Mouse (Mus musculus) neural tube, embryonic 14.5 days (tissue): ENCODE results near the gene Pifo. TPM values are rescaled to one million over a fixed set of nuclear protein-coding genes. Genes with fewer than 3 reads are reported as not detected.

ENCODE experiments used
- ATAC-seq: fragments of 200-750 bp; cut with Nextera tagmentation; 2 replicates; pipeline ENCODE4 v1.8.0; 2017; ENCODE audit warnings: low read depth, mild to moderate bottlenecking, moderate TSS enrichment, moderate library complexity
- H3K27ac ChIP-seq: fragments of 300-500 bp; sonication (generic); 2 replicates; pipeline ENCODE4 v1.5.1; 2014; ENCODE audit warnings: low read depth, mild to moderate bottlenecking, control low read depth, low read length, moderate library complexity, mixed read lengths
- H3K27me3 ChIP-seq: fragments of 300-500 bp; sonication (generic); 2 replicates; pipeline ENCODE4 v1.6.1; 2014; ENCODE audit warnings: low read length; ENCODE audit not compliant: control insufficient read depth, insufficient read depth
- H3K36me3 ChIP-seq: fragments of 300-500 bp; sonication (generic); 2 replicates; pipeline ENCODE4 v1.6.1; 2014; ENCODE audit warnings: low read length, mixed read lengths; ENCODE audit not compliant: control insufficient read depth, insufficient read depth
- H3K4me1 ChIP-seq: fragments of 300-500 bp; sonication (generic); 2 replicates; pipeline ENCODE4 v1.6.1; 2014; ENCODE audit warnings: low read length; ENCODE audit not compliant: control insufficient read depth, insufficient read depth
- H3K4me2 ChIP-seq: fragments of 300-500 bp; sonication (generic); 2 replicates; pipeline ENCODE4 v1.6.1; 2014; ENCODE audit warnings: mild to moderate bottlenecking, low read depth, low read length, control low read depth
- H3K4me3 ChIP-seq: fragments of 300-500 bp; sonication (generic); 2 replicates; pipeline ENCODE4 v1.5.1; 2014; ENCODE audit warnings: low read depth, low read length, control low read depth, mixed read lengths
- H3K9ac ChIP-seq: fragments of 300-500 bp; sonication (generic); replicated peaks from 2 replicates; pipeline ENCODE4 v1.6.1; 2014; ENCODE audit warnings: low read depth, mild to moderate bottlenecking, control low read depth, low read length, mixed read lengths
- H3K9me3 ChIP-seq: fragments of 300-500 bp; sonication (generic); 2 replicates; pipeline ENCODE4 v1.6.1; 2016; ENCODE audit warnings: low read length; ENCODE audit not compliant: control insufficient read depth
- WGBS: fragments of 180-500 bp; shearing (Covaris S2); extraction: QIAGEN DNeasy Blood & Tissue Kit; methylation state at CpG from one replicate; pipeline ENCODE4 v1.1.7; 2014; 5-methylcytosine and 5-hydroxymethylcytosine counted together
- polyA plus RNA-seq: library from polyadenylated mRNA; unstranded; fragments of >200 nt; fragmentation: Nextera tagmentation; extraction: Ambion mirVana; gene quantifications from 2 replicates; pipeline ENCODE4 v1.2.1, GENCODE M21; 2014

The Pifo gene
- polyA plus RNA-seq, 1 experiment from 2014 or later = 3.6 TPM

- Histone ChIP-seq H3K9me3 (no peaks in the 10 kb centered on the region), H3K27ac (peak overlapping the region; percentile 61; the same call in 1 of the 2 replicates), H3K27me3 (no peaks in the 10 kb centered on the region), H3K36me3 (peaks cover 32% of the 10 kb centered on the region), H3K9ac (peak overlapping the region; percentile 89), H3K4me1 (peaks cover 25% of the 10 kb centered on the region; the same call in 1 of the 2 replicates), H3K4me2 (peak overlapping the region; percentile 83), H3K4me3 (peak overlapping the region; percentile 88)
- peak; percentile 77; the same call in 1 of the 2 replicates for ATAC-seq
- WGBS = under 1% methylated on average over 26 of the region's 26 CpGs
Measured at GRCm38 (mm10) chr3:105959585-105959984, 54.9 kb downstream of the Pifo start.

DNA sequence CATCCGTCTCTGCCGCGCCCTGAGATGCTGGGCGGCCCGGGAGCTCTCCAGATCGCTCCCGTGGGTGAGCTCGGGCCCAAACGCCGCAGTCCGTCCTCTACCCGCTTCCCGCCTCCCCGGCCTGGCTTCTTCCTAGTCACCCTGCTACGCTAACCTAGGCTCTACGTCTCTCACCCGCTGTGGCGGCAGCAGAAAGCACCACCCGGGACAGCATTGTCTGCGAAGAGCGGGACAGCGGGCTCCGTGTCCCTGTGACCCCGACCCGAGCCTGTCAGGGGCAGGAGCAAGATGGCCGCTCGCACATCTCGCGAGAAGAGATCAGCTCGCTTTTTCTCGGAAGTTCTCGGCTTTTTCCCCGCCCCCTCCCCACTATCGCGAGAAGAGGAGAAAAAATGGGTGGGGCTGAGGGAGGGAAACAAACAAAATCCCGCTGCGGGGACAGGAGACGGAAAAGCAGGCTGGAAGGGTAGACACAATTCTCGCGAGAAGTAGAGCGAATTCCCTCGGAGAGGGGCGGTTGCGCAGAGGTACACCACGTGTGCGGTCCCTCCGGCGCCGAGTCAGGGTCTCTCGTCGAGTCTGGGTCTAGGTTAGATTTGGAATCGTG is 55.4 kb downstream of the Pifo start, which contains the start of gene Wdr77:
Gene Wdr77, plus strand, starts transcription at position 396 of the 607 bp plus-strand sequence.
- Histone ChIP-seq H3K4me3 (peak within 1 kb of the TSS; percentile 88), H3K4me2 (peak within 1 kb of the TSS; percentile 83), H3K9me3 (no peaks in the 10 kb centered on the region), H3K36me3 (peaks cover 34% of the 10 kb centered on the region), H3K27me3 (no peaks in the 10 kb centered on the region), H3K9ac (peak within 1 kb of the TSS; percentile 92), H3K4me1 (peaks cover 25% of the 10 kb centered on the region; the same call in 1 of the 2 replicates), H3K27ac (peak within 1 kb of the TSS; percentile 80)
- under 1% methylated on average over 51 of the region's 52 CpGs for WGBS
- ATAC-seq = peak; percentile 98

GRCm38 (mm10) chr3:105958204-105958603 is 56.2 kb downstream of the Pifo start:
- ATAC-seq = no peak
- no peak overlapping the region; the same call in 1 of the 2 replicates for H3K27ac ChIP-seq
- H3K9ac ChIP-seq = peak overlapping the region; percentile 92
- H3K4me2 ChIP-seq = peak overlapping the region; percentile 71
- WGBS = 45% methylated on average over 5 of the region's 5 CpGs
- H3K4me3 ChIP-seq = peak overlapping the region; percentile 88
- H3K27me3 ChIP-seq = no peaks in the 10 kb centered on the region
- H3K9me3 ChIP-seq = no peaks in the 10 kb centered on the region
- H3K4me1 ChIP-seq = peaks cover 25% of the 10 kb centered on the region; the same call in 1 of the 2 replicates
- H3K36me3 ChIP-seq = peaks cover 32% of the 10 kb centered on the region

DNA sequence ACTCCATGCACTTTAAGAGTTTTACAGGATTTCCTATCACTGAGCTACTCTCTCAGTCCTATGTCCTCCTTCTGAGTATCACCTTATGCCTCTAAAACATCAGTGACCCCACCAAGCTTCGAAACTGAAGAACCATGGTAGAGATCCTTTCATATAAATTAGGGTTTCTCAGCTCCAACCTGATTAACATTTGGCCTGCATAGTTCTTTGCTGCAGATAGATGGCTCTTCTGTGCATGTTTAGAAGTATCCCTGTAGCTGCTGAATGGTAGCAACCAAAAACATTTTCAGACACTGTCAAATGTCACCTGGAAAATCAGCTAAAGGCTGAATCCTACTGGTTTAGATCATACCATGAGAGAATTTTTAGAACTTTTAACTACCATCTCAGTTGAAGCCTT is 57.2 kb downstream of the Pifo start:
- ATAC-seq = no peak
- no peak overlapping the region for H3K4me3 ChIP-seq
- no peaks in the 10 kb centered on the region for H3K27me3 ChIP-seq
- no peaks in the 10 kb centered on the region for H3K9me3 ChIP-seq
- no peak overlapping the region for H3K9ac ChIP-seq
- peaks cover 31% of the 10 kb centered on the region for H3K36me3 ChIP-seq
- H3K4me1 ChIP-seq = peaks cover 25% of the 10 kb centered on the region; the same call in 1 of the 2 replicates
- WGBS = 80% methylated on average over 1 of the region's 1 CpGs
- no peak overlapping the region for H3K27ac ChIP-seq
- peak overlapping the region; percentile 71 for H3K4me2 ChIP-seq

DNA sequence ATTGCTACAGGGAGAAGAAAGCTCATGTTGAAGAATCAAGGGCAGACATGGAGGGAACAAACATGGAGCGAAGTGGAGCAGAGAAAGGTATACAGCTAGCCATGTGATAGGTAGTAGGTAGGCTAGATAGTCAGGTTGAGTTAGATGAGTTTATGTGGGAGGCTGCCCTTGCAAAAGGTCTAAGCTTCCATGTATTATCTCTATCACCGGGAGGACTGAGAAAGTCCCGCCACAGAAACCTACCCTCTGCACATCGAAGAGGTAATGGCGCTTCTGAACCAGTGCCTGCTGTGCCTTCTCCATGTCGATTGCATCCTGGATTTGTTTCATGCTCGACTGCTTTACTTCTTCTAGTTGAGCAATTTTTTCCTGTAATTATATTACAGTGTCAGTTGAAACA is 63.1 kb downstream of the Pifo start:
- no peaks in the 10 kb centered on the region for H3K27me3 ChIP-seq
- H3K4me2 ChIP-seq = no peak overlapping the region
- WGBS = 93% methylated on average over 7 of the region's 7 CpGs
- no peak for ATAC-seq
- H3K4me3 ChIP-seq = no peak overlapping the region
- peaks cover 58% of the 10 kb centered on the region for H3K36me3 ChIP-seq
- H3K9ac ChIP-seq = no peak overlapping the region
- no peaks in the 10 kb centered on the region for H3K9me3 ChIP-seq
- H3K4me1 ChIP-seq = no peaks in the 10 kb centered on the region
- no peak overlapping the region for H3K27ac ChIP-seq

Other genes starting within 250 kb of the Pifo start
- 62.8 and 67.5 TPM in 2 replicates for gene Rap1a, start 213.3 kb downstream of the Pifo start, polyA plus RNA-seq
- gene Adora3, start 143.8 kb downstream of the Pifo start, polyA plus RNA-seq = 0.15 and 0.44 TPM in 2 replicates
- 0.23 TPM in 1 of 2 replicates, not detected in the other for gene Tmigd3, start 143.7 kb downstream of the Pifo start, polyA plus RNA-seq
- gene I830077J02Rik, start 82.0 kb downstream of the Pifo start, polyA plus RNA-seq = 0.37 and 0.46 TPM in 2 replicates
- gene Wdr77, start 55.3 kb downstream of the Pifo start, polyA plus RNA-seq = 89.6 and 91.4 TPM in 2 replicates
- gene Atp5f1, start 54.5 kb downstream of the Pifo start, polyA plus RNA-seq = 594 and 601 TPM in 2 replicates
- gene Ovgp1, start 40.9 kb downstream of the Pifo start, polyA plus RNA-seq = 5.9 and 7.0 TPM in 2 replicates
- not detected in 2 replicates for gene Chil5, start 18.2 kb upstream of the Pifo start, polyA plus RNA-seq
- 0.79 and 1.4 TPM in 2 replicates for gene Chia1, start 98.6 kb upstream of the Pifo start, polyA plus RNA-seq
- gene Chil3, start 152.9 kb upstream of the Pifo start, polyA plus RNA-seq = not detected in 2 replicates
- gene Chil4, start 204.9 kb upstream of the Pifo start, polyA plus RNA-seq = not detected in 2 replicates